Mouse (Mus musculus) E14TG2a.4 (cell line): ENCODE measurements around the gene Nemp1.

Experiments
- CTCF ChIP-seq: conservative IDR thresholded peaks from 2 replicates; pipeline ENCODE4 v1.5.1; 2014; ENCODE audit warnings: low read length
- NANOG ChIP-seq: IDR thresholded peaks from 2 replicates; pipeline ENCODE4 v1.6.1; 2014; ENCODE audit warnings: borderline replicate concordance, low read length, mixed read lengths
- POU5F1 ChIP-seq: IDR thresholded peaks from 2 replicates; pipeline ENCODE4 v1.6.1; 2014; ENCODE audit warnings: low read length, borderline replicate concordance

DNA sequence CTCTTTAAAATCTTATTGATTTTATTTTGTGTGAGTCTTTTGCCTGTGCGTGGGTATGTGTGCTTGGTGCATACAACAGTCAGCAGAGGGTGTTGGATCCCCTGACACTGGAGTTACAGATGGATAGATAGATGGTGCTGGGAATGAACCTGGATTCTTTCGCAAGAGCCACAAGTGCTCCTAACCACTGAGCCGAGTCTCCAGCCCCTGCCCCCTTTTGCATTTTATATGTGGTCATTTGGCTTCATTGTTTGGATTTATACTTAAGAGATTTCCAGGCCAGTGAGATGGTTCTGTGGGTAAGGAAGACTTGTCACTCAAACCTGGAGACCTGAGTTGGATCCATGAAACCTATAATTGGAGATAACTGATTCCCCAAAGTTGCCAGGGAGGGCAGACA lies 13.2 kb downstream of the Nemp1 start:
- no peak for TF ChIP-seq CTCF
- TF ChIP-seq NANOG, result no peak
- no peak for TF ChIP-seq POU5F1
